Mouse (Mus musculus) common myeloid progenitor, adult 5-6 weeks (primary cell): ENCODE data around the gene Rap2a. TPM values are rescaled to one million over a fixed set of nuclear protein-coding genes. Genes with fewer than 3 reads are reported as not detected.

Experiments used
- ATAC-seq: replicated peaks from 2 replicates; pipeline ENCODE4 v1.8.0; 2016; ENCODE audit warnings: low read depth, mild to moderate bottlenecking, moderate TSS enrichment, inconsistent platforms; ENCODE audit not compliant: poor library complexity, severe bottlenecking
- total RNA-seq: library from RNA; stranded (forward); fragments of 200-1000, 187-1606 nt; gene quantifications from 2 replicates; pipeline ENCODE4 v1.2.3, GENCODE M21; 2017

Gene Rap2a
- total RNA-seq, 1 experiment from 2014 or later = 4.6 TPM

- no peak for ATAC-seq
These were observed 20.9 kb downstream of the Rap2a start for GRCm38 (mm10) chr14:120499096-120499495.

GRCm38 (mm10) chr14:120499601-120500000 lies 21.4 kb downstream of the Rap2a start:
- ATAC-seq = no peak

GRCm38 (mm10) chr14:120500021-120500560 lies 21.8 kb downstream of the Rap2a start:
- ATAC-seq = no peak

GRCm38 (mm10) chr14:120500791-120501190 lies 22.5 kb downstream of the Rap2a start:
- ATAC-seq = no peak

- ATAC-seq = no peak
These were observed 25.4 kb downstream of the Rap2a start for GRCm38 (mm10) chr14:120503641-120504040.

GRCm38 (mm10) chr14:120504423-120504822 lies 26.2 kb downstream of the Rap2a start:
- no peak for ATAC-seq

- ATAC-seq = no peak
These were observed 26.8 kb downstream of the Rap2a start for GRCm38 (mm10) chr14:120504928-120505461.

- no peak for ATAC-seq
These were observed 27.7 kb downstream of the Rap2a start for GRCm38 (mm10) chr14:120505918-120506317.

GRCm38 (mm10) chr14:120507516-120507915 lies 29.3 kb downstream of the Rap2a start:
- ATAC-seq = peak; percentile 56

GRCm38 (mm10) chr14:120508566-120509365 lies 30.5 kb downstream of the Rap2a start:
- ATAC-seq = no peak

GRCm38 (mm10) chr14:120509366-120509640 lies 31.1 kb downstream of the Rap2a start:
- ATAC-seq = no peak

- ATAC-seq = peak; percentile 64
These were observed 33.6 kb downstream of the Rap2a start for GRCm38 (mm10) chr14:120511821-120512220.

GRCm38 (mm10) chr14:120514821-120515271 lies 36.6 kb downstream of the Rap2a start:
- no peak for ATAC-seq

GRCm38 (mm10) chr14:120515376-120515775 lies 37.1 kb downstream of the Rap2a start:
- ATAC-seq = no peak

GRCm38 (mm10) chr14:120518706-120519105 lies 40.5 kb downstream of the Rap2a start:
- ATAC-seq = no peak

- no peak for ATAC-seq
These were observed 41.7 kb downstream of the Rap2a start for GRCm38 (mm10) chr14:120519921-120520320.

GRCm38 (mm10) chr14:120520843-120521242 lies 42.6 kb downstream of the Rap2a start:
- ATAC-seq = peak; percentile 86

- no peak for ATAC-seq
These were observed 45.1 kb downstream of the Rap2a start for GRCm38 (mm10) chr14:120523296-120523695.

- peak; percentile 80 for ATAC-seq
These were observed 47.4 kb downstream of the Rap2a start for GRCm38 (mm10) chr14:120525644-120526043.

- no peak for ATAC-seq
These were observed 55.1 kb downstream of the Rap2a start for GRCm38 (mm10) chr14:120533301-120533700.

- ATAC-seq = no peak
These were observed 56.6 kb downstream of the Rap2a start for GRCm38 (mm10) chr14:120534841-120535271.
